Mouse (Mus musculus) thymus, postnatal 4 days (tissue): ENCODE results near the gene Alg2.

Source experiments
- DNase-seq: peaks from one replicate; pipeline ENCODE4 v3.0.0; 2021

Alg2 gene

GRCm38 (mm10) chr4:47449586-47450522, 24.3 kb downstream of the Alg2 start:
- DNase-seq, result no peak

- DNase-seq, result no peak
These were observed 25.0 kb downstream of the Alg2 start for GRCm38 (mm10) chr4:47449116-47449515.

- DNase-seq, result no peak
These were observed 25.6 kb downstream of the Alg2 start for GRCm38 (mm10) chr4:47448526-47448925.

- DNase-seq, result no peak
These were observed 33.2 kb downstream of the Alg2 start for GRCm38 (mm10) chr4:47440951-47441350.

- no peak for DNase-seq
These were observed 35.2 kb downstream of the Alg2 start for GRCm38 (mm10) chr4:47438956-47439355.

- DNase-seq, result peak; percentile 87
These were observed 36.5 kb downstream of the Alg2 start for GRCm38 (mm10) chr4:47437365-47438340.

- DNase-seq, result peak; percentile 3
These were observed 38.4 kb downstream of the Alg2 start for GRCm38 (mm10) chr4:47435566-47436360.

- peak; percentile 5 for DNase-seq
These were observed 39.0 kb downstream of the Alg2 start for GRCm38 (mm10) chr4:47435131-47435530.

GRCm38 (mm10) chr4:47432766-47433165, 41.4 kb downstream of the Alg2 start:
- DNase-seq, result no peak

GRCm38 (mm10) chr4:47431081-47431480, 43.1 kb downstream of the Alg2 start:
- no peak for DNase-seq

- no peak for DNase-seq
These were observed 43.6 kb downstream of the Alg2 start for GRCm38 (mm10) chr4:47430557-47430956.

GRCm38 (mm10) chr4:47427606-47428005, 46.5 kb downstream of the Alg2 start:
- DNase-seq, result no peak

GRCm38 (mm10) chr4:47425247-47425830, 48.8 kb downstream of the Alg2 start:
- DNase-seq, result peak; percentile 75

- DNase-seq, result no peak
These were observed 49.8 kb downstream of the Alg2 start for GRCm38 (mm10) chr4:47424376-47424775.

GRCm38 (mm10) chr4:47422946-47423345, 51.2 kb downstream of the Alg2 start:
- DNase-seq, result no peak

- DNase-seq, result no peak
These were observed 51.9 kb downstream of the Alg2 start for GRCm38 (mm10) chr4:47422194-47422593.

GRCm38 (mm10) chr4:47420191-47420590, 53.9 kb downstream of the Alg2 start:
- DNase-seq, result no peak

GRCm38 (mm10) chr4:47419268-47419973, 54.7 kb downstream of the Alg2 start:
- peak; percentile 31 for DNase-seq

- DNase-seq, result no peak
These were observed 56.3 kb downstream of the Alg2 start for GRCm38 (mm10) chr4:47417871-47418270.
